Mouse (Mus musculus) myocyte (in vitro differentiated cells): Measurements from ENCODE around the gene Fam161b.

Experiments used
- CEBPB ChIP-seq: IDR thresholded peaks from 2 replicates; pipeline ENCODE4 v1.6.1; 2011; ENCODE audit warnings: mild to moderate bottlenecking, moderate library complexity; ENCODE audit not compliant: poor library complexity, insufficient read depth, severe bottlenecking
- E2F4 ChIP-seq: IDR thresholded peaks from one replicate; pipeline ENCODE4 v1.6.1; 2011; ENCODE audit warnings: mild to moderate bottlenecking, control low read depth, moderate library complexity; ENCODE audit not compliant: insufficient read depth
- MAX ChIP-seq: IDR thresholded peaks from one replicate; pipeline ENCODE4 v1.6.1; 2011; ENCODE audit warnings: low read depth, mild to moderate bottlenecking, control low read depth
- MYOD1 ChIP-seq, 3 experiments: IDR thresholded peaks; one replicate each; pipeline ENCODE4 v1.6.1; 2011; ENCODE audit warnings: control low read depth in 2 of 3, low read depth in 2 of 3, mild to moderate bottlenecking in 2 of 3, moderate library complexity in 1 of 3; ENCODE audit not compliant: insufficient read length in 2 of 3, control insufficient read depth in 1 of 3
- MYOG ChIP-seq, 3 experiments: IDR thresholded peaks; one replicate each; pipeline ENCODE4 v1.6.1; 2011; ENCODE audit warnings: control low read depth in 2 of 3, low read depth in 2 of 3, mild to moderate bottlenecking in 2 of 3; ENCODE audit not compliant: insufficient read length in 2 of 3, control insufficient read depth in 1 of 3, insufficient read depth in 1 of 3
- POLR2A ChIP-seq: IDR thresholded peaks from one replicate; pipeline ENCODE4 v1.6.1; 2011; ENCODE audit warnings: low read depth, mild to moderate bottlenecking, control low read depth, moderate library complexity; ENCODE audit not compliant: insufficient read length
- POLR2AphosphoS2 ChIP-seq: IDR thresholded peaks from one replicate; pipeline ENCODE4 v1.6.1; 2011; ENCODE audit warnings: low read depth, control low read depth; ENCODE audit not compliant: insufficient read length
- REST ChIP-seq: IDR thresholded peaks from one replicate; pipeline ENCODE4 v1.6.1; 2011; ENCODE audit warnings: mild to moderate bottlenecking, control low read depth, moderate library complexity; ENCODE audit not compliant: insufficient read depth, insufficient read length
- SRF ChIP-seq: IDR thresholded peaks from one replicate; pipeline ENCODE4 v1.6.1; 2011; ENCODE audit warnings: low read depth; ENCODE audit not compliant: control insufficient read depth, insufficient read length
- TCF12 ChIP-seq: IDR thresholded peaks from one replicate; pipeline ENCODE4 v1.6.1; 2011; ENCODE audit warnings: mild to moderate bottlenecking, control low read depth; ENCODE audit not compliant: poor library complexity, insufficient read depth, severe bottlenecking
- TCF3 ChIP-seq: IDR thresholded peaks from one replicate; pipeline ENCODE4 v1.6.1; 2011; ENCODE audit warnings: low read depth, control low read depth; ENCODE audit not compliant: insufficient read length
- USF1 ChIP-seq: IDR thresholded peaks from one replicate; pipeline ENCODE4 v1.6.1; 2011; ENCODE audit warnings: low read depth, mild to moderate bottlenecking, control low read depth, moderate library complexity

DNA sequence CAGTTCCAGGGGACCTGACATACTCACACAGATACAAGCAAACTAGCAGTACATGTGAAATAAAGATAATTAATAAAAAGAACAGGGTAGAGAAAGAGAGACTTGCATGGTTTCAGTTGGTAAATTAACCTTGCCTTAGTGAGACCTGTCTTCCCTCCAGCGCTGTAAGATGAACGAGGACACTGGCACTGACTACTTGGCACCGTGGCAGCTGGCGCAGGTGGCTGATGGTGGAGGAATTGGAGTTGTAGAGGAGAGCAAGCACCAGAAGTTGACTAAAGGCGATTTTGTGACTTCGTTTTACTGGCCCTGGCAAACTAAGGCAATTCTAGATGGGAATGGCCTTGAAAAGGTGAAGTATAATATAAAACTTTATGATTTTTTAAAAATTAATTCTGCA, 63.8 kb downstream of the Fam161b start:
- TF ChIP-seq POLR2AphosphoS2 (no peak), POLR2A (no peak), USF1 (no peak), MAX (no peak), MYOG (IDR thresholded peaks at IDR 0.05; ENCODE audit: control insufficient read depth in 1 of 3, insufficient read depth in 1 of 3, insufficient read length in 2 of 3, low read depth in 2 of 3) (no peak), MYOD1 (IDR thresholded peaks at IDR 0.05; ENCODE audit: control insufficient read depth in 1 of 3, insufficient read length in 2 of 3, low read depth in 2 of 3) (no peak), REST (no peak), TCF12 (no peak), SRF (no peak), CEBPB (no peak), E2F4 (no peak), TCF3 (no peak)
